16 mouse cellular contexts compared by ENCODE assay signal in the genomic region with DNA sequence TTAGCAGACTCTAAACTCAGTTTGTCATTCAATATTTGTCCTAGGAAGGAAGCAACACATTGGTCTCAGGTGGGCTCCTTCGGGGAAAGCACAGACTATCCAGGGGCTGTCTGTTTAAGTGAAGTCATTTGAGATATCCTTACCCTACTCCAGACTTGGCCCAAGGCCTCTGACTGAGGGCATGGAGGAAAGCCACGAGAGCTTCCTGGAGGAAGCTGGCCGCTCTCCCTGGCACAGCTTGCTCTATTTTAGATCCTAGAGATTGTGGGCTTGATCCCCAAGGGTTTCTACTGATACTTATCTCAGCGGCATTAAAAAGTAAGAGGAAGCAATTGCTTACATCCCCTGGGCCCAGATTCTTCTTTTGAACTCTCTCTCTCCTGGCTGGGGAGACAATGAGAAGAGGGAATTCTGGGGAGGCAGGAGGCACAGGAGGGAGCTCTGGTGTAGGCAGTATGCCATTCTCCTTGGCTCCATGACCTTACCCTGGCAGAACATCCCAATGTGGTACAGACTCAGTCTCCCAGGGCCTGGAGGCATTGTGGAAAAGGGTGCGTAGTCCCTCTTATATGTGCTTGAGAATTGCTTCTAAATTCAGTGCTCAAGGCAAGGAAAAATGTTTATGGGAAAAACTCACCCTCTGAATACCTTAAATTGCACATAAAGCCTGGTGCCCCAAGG. TPM values are rescaled to one million over a fixed set of nuclear protein-coding genes. Genes with fewer than 3 reads are reported as not detected.
A peak's percentile ranks its signal among the peaks of the same experiment; 100 is the strongest.
DNase-seq lines count a peak whose midpoint lies in the region; ATAC-seq and TF ChIP-seq lines count a peak whose summit lies in the region.
"Had no signal": no experiment of that assay in that cellular context is flagged by ENCODE, and none has a peak within 500 bp of the region (broad histone marks: within the 10 kb centered on the region; RNA-seq: fewer than 3 reads in every experiment).

No protein-coding gene starts in this region.

- peak; percentile 86 for DNase-seq in cerebellum, adult 11-12 months
- no peak for DNase-seq in cerebellum, postnatal 4 days (ENCODE audit: low spot score in 2 of 2)
- DNase-seq in adipocyte (ENCODE audit: low spot score): peak; percentile 73
- peak; percentile 80 to 81 for DNase-seq in cerebellum, postnatal 36 days
- DNase-seq in stomach, postnatal 0 days (ENCODE audit: low spot score): no peak
- DNase-seq: adrenal gland, adult 2 months; kidney, postnatal 25 days; layer of hippocampus, postnatal 36 days; right cerebral cortex, postnatal 25 days had no signal

- peak overlapping the region; percentile 79 for H3K4me2 ChIP-seq in midbrain, embryonic 15.5 days
- H3K4me2 ChIP-seq in kidney, embryonic 14.5 days (replicated peaks; ENCODE audit: low read depth, low read length): no peak overlapping the region
- H3K4me2 ChIP-seq in stomach, postnatal 0 days (replicated peaks; ENCODE audit: low read depth): no peak overlapping the region
- H3K4me2 ChIP-seq: limb, embryonic 13.5 days had no signal

- TF ChIP-seq CTCF in stomach, postnatal 0 days (IDR thresholded peaks at IDR 0.05; ENCODE audit: low read depth): no peak

- 75% methylated on average over 5 of the region's 5 CpGs for WGBS in midbrain, embryonic 15.5 days
- 79% methylated on average over 5 of the region's 5 CpGs for WGBS in kidney, embryonic 14.5 days
- WGBS in stomach, postnatal 0 days: 79% methylated on average over 5 of the region's 5 CpGs

- no peak overlapping the region for H3K9ac ChIP-seq in midbrain, embryonic 15.5 days
- H3K9ac ChIP-seq in kidney, embryonic 14.5 days (ENCODE audit: low read depth, low read length): no peak overlapping the region
- no peak overlapping the region for H3K9ac ChIP-seq in stomach, postnatal 0 days (ENCODE audit: low read length)
- H3K9ac ChIP-seq: limb, embryonic 13.5 days had no signal

- H3K27me3 ChIP-seq in midbrain, embryonic 15.5 days (replicated peaks): peaks cover 42% of the 10 kb centered on the region
- H3K27me3 ChIP-seq in kidney, embryonic 14.5 days (ENCODE audit: control insufficient read depth, insufficient read depth, low read length): peaks cover 38% of the 10 kb centered on the region
- H3K27me3 ChIP-seq in stomach, postnatal 0 days (ENCODE audit: control insufficient read depth, insufficient read depth, low read length): no peaks in the 10 kb centered on the region; the same call in 1 of the 2 replicates

- H3K9me3 ChIP-seq in midbrain, embryonic 15.5 days: no peaks in the 10 kb centered on the region
- no peaks in the 10 kb centered on the region for H3K9me3 ChIP-seq in kidney, embryonic 14.5 days (ENCODE audit: control insufficient read depth, low read length)
- H3K9me3 ChIP-seq in stomach, postnatal 0 days (ENCODE audit: control insufficient read depth, low read length): no peaks in the 10 kb centered on the region
- H3K9me3 ChIP-seq: embryonic facial prominence, embryonic 10.5 days; limb, embryonic 13.5 days had no signal

- H3K4me3 ChIP-seq in midbrain, embryonic 15.5 days: no peak overlapping the region
- no peak overlapping the region for H3K4me3 ChIP-seq in kidney, embryonic 14.5 days (ENCODE audit: low read length)
- H3K4me3 ChIP-seq in stomach, postnatal 0 days (ENCODE audit: low read depth, low read length): no peak overlapping the region
- H3K4me3 ChIP-seq: embryonic facial prominence, embryonic 10.5 days; limb, embryonic 13.5 days had no signal

- H3K27ac ChIP-seq in midbrain, embryonic 15.5 days: no peak overlapping the region
- no peak overlapping the region for H3K27ac ChIP-seq in kidney, embryonic 14.5 days (ENCODE audit: low read depth, low read length)
- H3K27ac ChIP-seq in stomach, postnatal 0 days (replicated peaks): no peak overlapping the region
- H3K27ac ChIP-seq: embryonic facial prominence, embryonic 10.5 days; limb, embryonic 13.5 days had no signal

- H3K36me3 ChIP-seq in midbrain, embryonic 15.5 days (replicated peaks): no peaks in the 10 kb centered on the region
- no peaks in the 10 kb centered on the region for H3K36me3 ChIP-seq in kidney, embryonic 14.5 days (ENCODE audit: control insufficient read depth, insufficient read depth, low read length)
- no peaks in the 10 kb centered on the region for H3K36me3 ChIP-seq in stomach, postnatal 0 days (ENCODE audit: control insufficient read depth, insufficient read depth, low read length)
- H3K36me3 ChIP-seq: embryonic facial prominence, embryonic 10.5 days; limb, embryonic 13.5 days had no signal

- no peak for ATAC-seq in midbrain, embryonic 15.5 days (replicated peaks)
- ATAC-seq in megakaryocyte-erythroid progenitor cell, adult 5-6 weeks (replicated peaks; ENCODE audit: low FRiP score, low TSS enrichment, poor library complexity, severe bottlenecking): no peak
- no peak for ATAC-seq in kidney, embryonic 14.5 days (ENCODE audit: low FRiP score, low TSS enrichment)
- no peak for ATAC-seq in stomach, postnatal 0 days (ENCODE audit: low FRiP score, low TSS enrichment)
- ATAC-seq: Patski had no signal

- H3K4me1 ChIP-seq in midbrain, embryonic 15.5 days: peaks cover 30% of the 10 kb centered on the region
- no peaks in the 10 kb centered on the region for H3K4me1 ChIP-seq in kidney, embryonic 14.5 days (ENCODE audit: control insufficient read depth, insufficient read depth, low read length)
- no peaks in the 10 kb centered on the region for H3K4me1 ChIP-seq in stomach, postnatal 0 days (replicated peaks; ENCODE audit: control insufficient read depth, insufficient read depth)

- no peak for TF ChIP-seq EP300 in stomach, postnatal 0 days (optimal IDR thresholded peaks at IDR 0.05)

RNA-seq across cellular contexts. Expression of gene Galnt9, which starts 2.7 kb away (rescaled TPM):
- polyA plus RNA-seq in midbrain, embryonic 15.5 days (2015; fragmentation: Nextera tagmentation; extraction: Ambion mirVana): 26.7 and 26.8 TPM in 2 replicates
- total RNA-seq in megakaryocyte-erythroid progenitor cell, adult 5-6 weeks (2014; fragmentation: Nextera tagmentation): not detected in 2 replicates
- total RNA-seq in megakaryocyte-erythroid progenitor cell, adult 5-6 weeks (2017): not detected in 2 replicates
- polyA plus RNA-seq in kidney, embryonic 14.5 days (2014; fragmentation: Nextera tagmentation; extraction: Ambion mirVana): 0.09 TPM in 1 of 2 replicates, not detected in the other
- polyA plus RNA-seq in stomach, postnatal 0 days (2015; fragmentation: Nextera tagmentation; extraction: Ambion mirVana): 0.18 and 0.29 TPM in 2 replicates
- total RNA-seq: granulocyte monocyte progenitor cell, adult 5-6 weeks had no signal
- polyA plus RNA-seq: Patski had no signal

Comparison
In these comparisons a context has a peak if more than half of its experiments do, and no peak if none do; other contexts are left out.
1. DNase-seq: peak in cerebellum, adult 11-12 months (single experiment), adipocyte (single experiment) and cerebellum, postnatal 36 days (2 of 2); none in cerebellum, postnatal 4 days (0 of 2) and stomach, postnatal 0 days (single experiment).
2. RNA of gene Galnt9, which starts 2.7 kb away (polyA plus RNA-seq): 26.7 to 26.8 TPM in midbrain, embryonic 15.5 days; 0.18 to 0.29 TPM in stomach, postnatal 0 days and 0.09 TPM in kidney, embryonic 14.5 days; every median in the first group is over 10 times any median in the second.